Mouse (Mus musculus): ENCODE measurements around the gene Rfc2. TPM values are rescaled to one million over a fixed set of nuclear protein-coding genes. Genes with fewer than 3 reads are reported as not detected.

The Rfc2 gene
- total and polyA plus RNA-seq, 3 experiments, result 222 to 283 (median 237) TPM

GRCm38 (mm10) chr5:134579135-134579534, 2.0 kb upstream of the Rfc2 start:
- peaks cover 2 to 31% of the 10 kb centered on the region in 2 experiments; a peak in 3 of 4 replicates for H3K4me1 ChIP-seq (ENCODE audit: control insufficient read depth in 1 of 2, insufficient read depth in 2 of 2)
- no peaks in the 10 kb centered on the region for H3K36me3 ChIP-seq (replicated peaks in 1 of 2; ENCODE audit: control insufficient read depth in 1 of 2, insufficient read depth in 1 of 2, low read length in 1 of 2)
- peak; percentile 35 for DNase-seq (ENCODE audit: extremely low read depth)
- in situ Hi-C loops (cut with MboI; ENCODE audit: low pct_ligation_motif_present, low pct_unique_long_range_greater_than_20kb, low sequenced_read_pairs) (no loop called here), dilution Hi-C loops (cut with MboI; ENCODE audit: extremely low pct_ligation_motif_present, extremely low pct_unique_long_range_greater_than_20kb, low sequenced_read_pairs) (no loop called here)
- no peaks in the 10 kb centered on the region for H3K9me3 ChIP-seq (replicated peaks; ENCODE audit: low read length)
- no peak overlapping the region for H3K9ac ChIP-seq (ENCODE audit: insufficient read depth, low read depth)
- peaks cover 15% of the 10 kb centered on the region for H3K79me2 ChIP-seq (replicated peaks; ENCODE audit: control insufficient read depth, extremely low read depth, insufficient read depth, poor library complexity, severe bottlenecking)
- no peak overlapping the region for H3K4me2 ChIP-seq (ENCODE audit: insufficient read depth, low read depth, poor library complexity, severe bottlenecking)
- no peak overlapping the region for H3K4me3 ChIP-seq (replicated peaks in 1 of 3; ENCODE audit: low read depth in 2 of 3, low read length in 2 of 3, poor library complexity in 1 of 3)
- H3K27ac ChIP-seq (ENCODE audit: insufficient read depth, low read depth), result no peak overlapping the region
- TF ChIP-seq TCF12 (IDR thresholded peaks at IDR 0.05; ENCODE audit: low read depth, low read length), result no peak
- TF ChIP-seq MYC (IDR thresholded peaks at IDR 0.05; ENCODE audit: low read depth, low read length), result no peak
- H3K27me3 ChIP-seq (replicated peaks), result no peaks in the 10 kb centered on the region

GRCm38 (mm10) chr5:134582221-134582907, 1.2 kb downstream of the Rfc2 start:
- peaks cover 2 to 47% of the 10 kb centered on the region in 2 experiments; a peak in 3 of 4 replicates for H3K4me1 ChIP-seq (ENCODE audit: control insufficient read depth in 1 of 2, insufficient read depth in 2 of 2)
- peak overlapping the region; percentile 99 for H3K9ac ChIP-seq (ENCODE audit: insufficient read depth, low read depth)
- H3K79me2 ChIP-seq (replicated peaks; ENCODE audit: control insufficient read depth, extremely low read depth, insufficient read depth, poor library complexity, severe bottlenecking), result peaks cover 44% of the 10 kb centered on the region
- H3K9me3 ChIP-seq (replicated peaks; ENCODE audit: low read length), result no peaks in the 10 kb centered on the region
- DNase-seq (ENCODE audit: extremely low read depth), result peak; percentile 98
- H3K4me3 ChIP-seq (replicated peaks in 1 of 3; ENCODE audit: low read depth in 2 of 3, low read length in 2 of 3, poor library complexity in 1 of 3), result peak overlapping the region; percentile 98 to 100 (median 100)
- H3K4me2 ChIP-seq (ENCODE audit: insufficient read depth, low read depth, poor library complexity, severe bottlenecking), result no peak overlapping the region; the same call in 1 of the 2 replicates
- in situ Hi-C loops (cut with MboI; ENCODE audit: low pct_ligation_motif_present, low pct_unique_long_range_greater_than_20kb, low sequenced_read_pairs), result loop anchor here (5.0 kb wide), 2 partner anchors 35 to 85 kb away; partner anchors contain the start of gene Lat2
- H3K27ac ChIP-seq (ENCODE audit: insufficient read depth, low read depth), result peak overlapping the region; percentile 69
- dilution Hi-C loops (cut with MboI; ENCODE audit: extremely low pct_ligation_motif_present, extremely low pct_unique_long_range_greater_than_20kb, low sequenced_read_pairs), result no loop called here
- H3K36me3 ChIP-seq (replicated peaks in 1 of 2; ENCODE audit: control insufficient read depth in 1 of 2, insufficient read depth in 1 of 2, low read length in 1 of 2), result peaks cover 12 to 28% of the 10 kb centered on the region in 2 experiments
- H3K27me3 ChIP-seq (replicated peaks), result no peaks in the 10 kb centered on the region
- TF ChIP-seq BHLHE40 (IDR thresholded peaks at IDR 0.05; ENCODE audit: low read depth, low read length) (no peak), UBTF (IDR thresholded peaks at IDR 0.05; ENCODE audit: low read depth, low read length) (no peak), EP300 (IDR thresholded peaks at IDR 0.05; ENCODE audit: low read length) (no peak), E2F4 (IDR thresholded peaks at IDR 0.05; ENCODE audit: insufficient replicate concordance, low read depth, low read length) (peak; percentile 88; the same call in 1 of the 2 replicates), KAT2A (IDR thresholded peaks at IDR 0.05; ENCODE audit: insufficient replicate concordance, low read length) (no peak), ZMIZ1 (IDR thresholded peaks at IDR 0.05; ENCODE audit: low read depth, low read length) (no peak), RCOR1 (conservative IDR thresholded peaks at IDR 0.05; ENCODE audit: low read depth, low read length) (no peak), CHD2 (IDR thresholded peaks at IDR 0.05; ENCODE audit: low read length) (no peak), JUND (conservative IDR thresholded peaks at IDR 0.05; ENCODE audit: low read depth, low read length) (no peak), NELFE (IDR thresholded peaks at IDR 0.05; ENCODE audit: low read depth, low read length) (peak; percentile 73), MYC (IDR thresholded peaks at IDR 0.05; ENCODE audit: low read depth, low read length) (no peak), ZKSCAN1 (IDR thresholded peaks at IDR 0.05; ENCODE audit: borderline replicate concordance, low read depth, low read length) (no peak), TBP (conservative IDR thresholded peaks at IDR 0.05; ENCODE audit: low read depth, low read length) (0 out of 2 replicates have a peak, but pooled peaks have one; percentile 56), MXI1 (IDR thresholded peaks at IDR 0.05; ENCODE audit: low read depth, low read length) (peak; percentile 57; the same call in 1 of the 2 replicates), NRF1 (IDR thresholded peaks at IDR 0.05; ENCODE audit: low read depth, low read length) (peak; percentile 89), ZNF384 (IDR thresholded peaks at IDR 0.05; ENCODE audit: low read depth, low read length) (no peak), POLR2A (IDR thresholded peaks at IDR 0.05; ENCODE audit: low read depth, low read length) (peak; percentile 88), USF2 (conservative IDR thresholded peaks at IDR 0.05; ENCODE audit: low read depth, low read length) (no peak), HCFC1 (IDR thresholded peaks at IDR 0.05; ENCODE audit: low read depth, low read length) (peak; percentile 85), POLR2AphosphoS2 (IDR thresholded peaks at IDR 0.05; ENCODE audit: low read depth, low read length) (no peak), ELF1 (IDR thresholded peaks at IDR 0.05; ENCODE audit: low read depth, low read length) (peak; percentile 97), CHD1 (IDR thresholded peaks at IDR 0.05; ENCODE audit: low read depth, low read length) (no peak), JUN (IDR thresholded peaks at IDR 0.05; ENCODE audit: insufficient read depth, low read depth, low read length) (no peak), GABPA (IDR thresholded peaks at IDR 0.05; ENCODE audit: insufficient replicate concordance, low read depth, low read length) (no peak), MAFK (IDR thresholded peaks at IDR 0.05; ENCODE audit: insufficient replicate concordance, low read length) (no peak), RAD21 (IDR thresholded peaks at IDR 0.05; ENCODE audit: low read depth, low read length) (peak; percentile 47), ZC3H11A (IDR thresholded peaks at IDR 0.05; ENCODE audit: low read depth, low read length) (no peak), ETS1 (conservative IDR thresholded peaks at IDR 0.05; ENCODE audit: low read depth, low read length) (no peak), IRF4 (IDR thresholded peaks at IDR 0.05; ENCODE audit: low read depth, low read length) (no peak), USF1 (IDR thresholded peaks at IDR 0.05; ENCODE audit: low read depth, low read length) (no peak)
